Mouse (Mus musculus) neural tube, embryonic 15.5 days (tissue): ENCODE data around the gene Rho. TPM values are rescaled to one million over a fixed set of nuclear protein-coding genes. Genes with fewer than 3 reads are reported as not detected.

ENCODE experiments used
- ATAC-seq: fragments of 200-750 bp; cut with Nextera tagmentation; 2 replicates; pipeline ENCODE4 v1.8.0; 2017; ENCODE audit warnings: mild to moderate bottlenecking, moderate TSS enrichment, moderate library complexity; ENCODE audit not compliant: low FRiP score
- H3K27ac ChIP-seq: fragments of 300-500 bp; sonication (generic); replicated peaks from 2 replicates; pipeline ENCODE4 v1.5.1; 2015; ENCODE audit warnings: mild to moderate bottlenecking, inconsistent platforms
- H3K27me3 ChIP-seq: fragments of 300-500 bp; sonication (generic); replicated peaks from 2 replicates; pipeline ENCODE4 v1.6.1; 2015; ENCODE audit warnings: inconsistent platforms
- H3K36me3 ChIP-seq: fragments of 300-500 bp; sonication (generic); 2 replicates; pipeline ENCODE4 v1.6.1; 2015; ENCODE audit warnings: inconsistent platforms
- H3K4me1 ChIP-seq: fragments of 300-500 bp; sonication (generic); 2 replicates; pipeline ENCODE4 v1.6.1; 2015; ENCODE audit warnings: inconsistent platforms
- H3K4me2 ChIP-seq: fragments of 300-500 bp; sonication (generic); 2 replicates; pipeline ENCODE4 v1.6.1; 2015; ENCODE audit warnings: inconsistent platforms, mild to moderate bottlenecking, moderate library complexity
- H3K4me3 ChIP-seq: fragments of 300-500 bp; sonication (generic); replicated peaks from 2 replicates; pipeline ENCODE4 v1.5.1; 2015; ENCODE audit warnings: mild to moderate bottlenecking, inconsistent platforms
- H3K9ac ChIP-seq: fragments of 300-500 bp; sonication (generic); replicated peaks from 2 replicates; pipeline ENCODE4 v1.6.1; 2015; ENCODE audit warnings: mild to moderate bottlenecking, inconsistent platforms
- H3K9me3 ChIP-seq: fragments of 300-500 bp; sonication (generic); replicated peaks from 2 replicates; pipeline ENCODE4 v1.6.1; 2016; ENCODE audit warnings: inconsistent platforms
- WGBS: fragments of 180-500 bp; shearing (Covaris S2); methylation state at CpG from one replicate; pipeline ENCODE4 v1.1.7; 2015; ENCODE audit warnings: mixed read lengths; 5-methylcytosine and 5-hydroxymethylcytosine counted together
- polyA plus RNA-seq: library from polyadenylated mRNA; unstranded; fragments of >200 nt; fragmentation: Nextera tagmentation; extraction: Ambion mirVana; gene quantifications from 2 replicates; pipeline ENCODE4 v1.2.1, GENCODE M21; 2015

Gene Rho
- polyA plus RNA-seq, 1 experiment from 2014 or later = 2.0 TPM

GRCm38 (mm10) chr6:115938798-115939197 is 7.2 kb downstream of the Rho start:
- H3K4me3 ChIP-seq = no peak overlapping the region
- 81% methylated on average over 1 of the region's 1 CpGs for WGBS
- H3K9ac ChIP-seq = no peak overlapping the region
- no peak for ATAC-seq
- H3K27me3 ChIP-seq = no peaks in the 10 kb centered on the region
- H3K36me3 ChIP-seq = no peaks in the 10 kb centered on the region
- H3K9me3 ChIP-seq = 0 out of 2 replicates have a peak, but pooled peaks cover 4% of the 10 kb centered on the region
- H3K27ac ChIP-seq = no peak overlapping the region
- H3K4me2 ChIP-seq = no peak overlapping the region
- no peaks in the 10 kb centered on the region for H3K4me1 ChIP-seq

DNA sequence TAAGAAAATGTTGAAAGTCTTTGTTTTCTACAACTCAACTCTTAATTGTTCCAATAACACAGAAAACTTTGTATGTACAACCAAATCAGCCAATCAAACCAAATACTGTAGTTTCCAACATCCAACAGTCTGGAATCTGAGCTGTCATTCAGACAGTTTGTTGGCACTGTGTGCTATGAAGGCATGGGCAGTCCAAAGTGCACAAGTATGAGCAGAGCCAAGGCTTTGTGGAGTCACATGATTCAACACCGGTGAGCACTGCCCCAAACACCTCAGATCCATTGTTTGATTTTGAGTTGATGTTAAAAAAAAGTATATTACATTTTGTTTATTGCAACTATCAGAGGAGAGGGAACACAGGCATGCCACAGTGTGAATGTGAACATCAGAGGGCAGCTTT is 9.1 kb downstream of the Rho start:
- H3K9me3 ChIP-seq = 0 out of 2 replicates have a peak, but pooled peaks cover 4% of the 10 kb centered on the region
- 91% methylated on average over 1 of the region's 1 CpGs for WGBS
- ATAC-seq = no peak
- no peak overlapping the region for H3K9ac ChIP-seq
- H3K27me3 ChIP-seq = no peaks in the 10 kb centered on the region
- H3K4me2 ChIP-seq = no peak overlapping the region
- H3K27ac ChIP-seq = no peak overlapping the region
- no peaks in the 10 kb centered on the region for H3K4me1 ChIP-seq
- H3K4me3 ChIP-seq = no peak overlapping the region
- no peaks in the 10 kb centered on the region for H3K36me3 ChIP-seq

DNA sequence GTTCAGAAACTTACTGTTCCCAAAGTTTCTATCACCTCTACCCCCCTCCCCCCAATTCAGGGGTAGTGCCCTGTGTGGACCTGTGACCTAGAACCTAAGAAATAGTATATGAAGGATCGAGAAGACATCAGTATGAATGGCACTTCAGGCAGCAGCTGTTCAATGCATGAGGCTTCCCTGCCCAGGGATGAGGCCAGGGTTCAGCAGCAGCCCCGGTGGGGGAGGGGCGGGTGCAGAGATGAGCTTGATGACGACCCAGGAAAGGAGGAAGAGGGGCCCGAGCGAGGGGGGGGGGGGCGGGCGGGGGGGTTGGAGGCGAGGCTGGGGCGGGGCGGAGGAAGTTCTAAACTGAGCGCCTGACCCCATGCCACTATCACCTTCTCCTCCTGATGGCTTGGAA is 9.6 kb downstream of the Rho start:
- Histone ChIP-seq H3K4me1 (no peaks in the 10 kb centered on the region), H3K36me3 (no peaks in the 10 kb centered on the region), H3K9ac (no peak overlapping the region), H3K4me3 (no peak overlapping the region), H3K27me3 (no peaks in the 10 kb centered on the region), H3K4me2 (no peak overlapping the region), H3K27ac (no peak overlapping the region), H3K9me3 (0 out of 2 replicates have a peak, but pooled peaks cover 4% of the 10 kb centered on the region)
- 7% methylated on average over 6 of the region's 12 CpGs for WGBS
- no peak for ATAC-seq

DNA sequence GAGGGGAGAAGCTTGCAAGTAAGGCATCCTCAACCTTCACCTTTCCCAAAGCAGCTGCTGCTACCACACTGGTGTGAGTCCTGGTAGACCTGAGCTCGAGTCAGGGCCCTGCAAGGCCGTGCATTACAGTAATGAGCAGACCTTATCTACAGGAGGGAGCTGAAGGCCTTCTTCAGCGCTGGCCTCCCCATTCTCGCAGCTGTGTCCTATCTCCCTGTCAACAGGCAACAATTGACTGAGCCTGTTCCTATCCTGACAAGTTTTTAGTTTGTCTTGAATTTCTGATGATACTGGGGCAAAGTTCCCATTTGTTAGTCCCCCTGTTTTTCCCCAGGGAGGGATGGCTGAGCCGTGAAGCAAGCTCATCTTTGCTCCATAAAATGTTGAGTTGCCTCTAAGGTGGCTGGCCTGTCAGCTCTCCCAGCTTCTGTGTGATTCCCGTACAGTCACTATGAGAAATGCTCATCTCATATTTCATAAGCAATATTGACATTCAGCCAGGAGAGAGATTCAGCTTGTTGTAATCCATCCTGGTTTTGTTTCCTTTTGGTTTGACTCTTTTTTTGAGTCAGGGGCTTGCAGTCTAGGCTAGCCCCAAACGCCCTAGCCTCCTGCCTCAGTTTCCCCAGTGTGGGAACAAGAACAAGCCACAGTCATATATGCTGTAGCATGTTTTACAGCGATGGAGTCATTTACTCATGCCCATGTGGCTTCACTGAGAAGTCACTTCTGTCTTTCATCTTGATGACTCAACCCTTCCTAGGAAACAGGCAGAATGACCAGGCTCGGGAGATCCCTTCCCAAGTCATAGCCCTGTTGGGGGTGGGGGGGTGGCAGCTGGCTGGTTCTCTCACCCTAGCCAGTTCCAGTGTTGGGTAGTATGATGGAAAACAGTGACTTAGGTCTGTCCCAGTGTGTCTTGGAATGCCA is 12.2 kb downstream of the Rho start:
- ATAC-seq = no peak
- H3K9ac ChIP-seq = no peak overlapping the region
- H3K4me3 ChIP-seq = no peak overlapping the region
- no peaks in the 10 kb centered on the region for H3K9me3 ChIP-seq
- 80% methylated on average over 9 of the region's 9 CpGs for WGBS
- no peak overlapping the region for H3K27ac ChIP-seq
- H3K4me2 ChIP-seq = no peak overlapping the region
- no peaks in the 10 kb centered on the region for H3K36me3 ChIP-seq
- no peaks in the 10 kb centered on the region for H3K27me3 ChIP-seq
- no peaks in the 10 kb centered on the region for H3K4me1 ChIP-seq

DNA sequence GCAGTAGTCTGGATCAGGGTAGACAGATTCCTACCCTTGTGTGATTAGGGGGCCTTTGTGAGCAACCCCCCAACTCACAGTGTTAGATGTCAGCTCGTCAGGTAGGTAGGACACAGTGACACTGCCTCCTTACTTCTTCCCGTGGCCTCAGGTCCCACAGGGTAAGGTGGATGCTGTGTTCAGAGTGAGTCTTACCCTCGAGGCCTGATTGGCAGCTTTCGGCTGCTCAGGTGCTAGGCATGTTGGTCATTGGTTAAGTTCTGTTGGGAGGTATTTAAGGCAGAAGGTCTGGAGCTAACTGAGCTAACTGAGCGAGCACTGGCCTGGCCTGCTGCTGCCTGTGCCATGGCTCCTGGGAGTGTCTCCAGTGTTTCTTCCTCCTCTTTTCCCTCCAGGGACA is 13.1 kb downstream of the Rho start, which contains the start of gene H1foo:
TSS of gene H1foo (plus strand) at position 301 of the 400 bp plus-strand sequence.
- Histone ChIP-seq H3K27ac (no peak within 1 kb of the TSS), H3K27me3 (no peaks in the 10 kb centered on the region), H3K4me3 (no peak within 1 kb of the TSS), H3K4me1 (no peaks in the 10 kb centered on the region), H3K36me3 (no peaks in the 10 kb centered on the region), H3K9ac (no peak within 1 kb of the TSS), H3K9me3 (no peaks in the 10 kb centered on the region), H3K4me2 (no peak within 1 kb of the TSS)
- 84% methylated on average over 5 of the region's 5 CpGs for WGBS
- ATAC-seq = no peak

DNA sequence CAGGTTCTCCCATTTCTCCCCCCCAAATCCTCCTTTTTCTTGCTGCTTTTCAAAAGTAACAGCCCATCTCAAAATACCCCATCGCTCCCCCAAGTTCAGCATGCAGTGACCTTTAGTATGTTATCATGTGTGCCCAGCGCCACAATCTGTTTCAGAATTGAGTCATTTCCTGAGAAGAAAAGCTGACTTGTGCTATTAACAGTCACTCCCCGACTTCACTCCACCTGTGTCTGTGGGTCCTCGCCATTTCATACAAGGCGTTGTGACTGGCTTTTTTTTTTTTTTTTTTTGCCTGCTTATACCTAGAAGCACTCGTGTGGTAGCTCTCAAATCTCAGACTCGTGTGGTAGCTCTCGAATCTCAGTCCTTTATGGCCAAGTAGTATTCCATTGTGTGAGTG is 14.1 kb downstream of the Rho start:
- no peak overlapping the region for H3K27ac ChIP-seq
- H3K27me3 ChIP-seq = no peaks in the 10 kb centered on the region
- H3K4me3 ChIP-seq = no peak overlapping the region
- 80% methylated on average over 8 of the region's 8 CpGs for WGBS
- H3K4me2 ChIP-seq = no peak overlapping the region
- no peaks in the 10 kb centered on the region for H3K9me3 ChIP-seq
- no peaks in the 10 kb centered on the region for H3K4me1 ChIP-seq
- ATAC-seq = no peak
- H3K36me3 ChIP-seq = no peaks in the 10 kb centered on the region
- no peak overlapping the region for H3K9ac ChIP-seq

- H3K4me3 ChIP-seq = no peak overlapping the region
- ATAC-seq = no peak
- H3K9ac ChIP-seq = no peak overlapping the region
- H3K27ac ChIP-seq = no peak overlapping the region
- H3K36me3 ChIP-seq = no peaks in the 10 kb centered on the region
- 45% methylated on average over 6 of the region's 6 CpGs for WGBS
- H3K4me1 ChIP-seq = no peaks in the 10 kb centered on the region
- H3K9me3 ChIP-seq = no peaks in the 10 kb centered on the region
- H3K27me3 ChIP-seq = no peaks in the 10 kb centered on the region
- H3K4me2 ChIP-seq = no peak overlapping the region
These were observed 14.8 kb downstream of the Rho start for GRCm38 (mm10) chr6:115946389-115946788.

DNA sequence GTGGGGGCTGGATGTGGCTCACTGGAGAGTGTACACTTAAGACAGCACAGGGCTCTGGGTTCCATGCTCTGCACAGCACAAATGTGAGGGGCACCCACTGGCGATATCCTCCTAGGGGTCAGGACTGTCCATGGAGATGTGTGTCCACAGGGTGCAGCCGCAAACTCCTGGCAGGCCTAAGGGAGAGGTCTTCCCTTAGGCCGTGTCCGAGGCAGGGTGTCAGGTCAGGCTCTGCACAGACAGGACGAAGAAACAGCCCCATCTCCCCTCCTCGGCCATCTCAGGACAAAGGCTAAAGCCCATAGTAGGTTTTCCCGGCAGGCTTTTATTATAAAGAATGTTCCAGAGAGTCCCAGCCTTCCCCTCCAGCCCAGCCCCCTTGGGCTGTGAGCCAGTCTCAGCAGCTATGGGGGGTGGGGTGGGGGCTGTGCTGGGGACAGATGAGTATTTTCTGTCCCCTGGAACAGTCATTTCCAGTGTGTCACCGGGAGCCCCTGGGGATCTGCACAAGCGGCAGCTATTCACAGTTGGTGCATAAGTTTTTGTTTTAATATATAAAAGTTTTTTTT is 23.0 kb downstream of the Rho start:
- H3K9ac ChIP-seq = no peak overlapping the region
- H3K27ac ChIP-seq = no peak overlapping the region
- no peaks in the 10 kb centered on the region for H3K36me3 ChIP-seq
- no peak overlapping the region for H3K4me2 ChIP-seq
- no peaks in the 10 kb centered on the region for H3K27me3 ChIP-seq
- H3K4me1 ChIP-seq = peaks cover 12% of the 10 kb centered on the region
- no peak for ATAC-seq
- H3K9me3 ChIP-seq = no peaks in the 10 kb centered on the region
- no peak overlapping the region for H3K4me3 ChIP-seq
- WGBS = 75% methylated on average over 9 of the region's 9 CpGs

DNA sequence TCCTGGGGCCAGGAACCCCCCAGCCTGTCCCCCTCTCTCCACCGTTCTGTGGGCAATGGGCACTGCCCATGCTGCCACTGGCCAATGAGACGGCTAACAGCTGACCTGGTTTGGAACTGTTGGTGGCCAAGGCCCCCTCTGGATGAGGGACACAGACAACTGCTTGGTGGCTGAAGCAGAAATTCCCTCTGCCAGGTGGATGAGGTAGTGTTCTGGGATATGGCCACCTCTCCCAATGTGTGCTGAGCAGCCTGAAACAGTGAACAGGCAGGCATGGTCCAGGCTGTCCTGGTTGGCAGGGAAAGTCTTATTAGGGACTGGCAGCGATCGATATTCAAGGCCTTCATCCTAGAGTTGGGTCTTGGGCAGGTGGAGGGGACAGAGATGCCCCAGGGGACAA is 23.6 kb downstream of the Rho start:
- 89% methylated on average over 4 of the region's 4 CpGs for WGBS
- no peak for ATAC-seq

DNA sequence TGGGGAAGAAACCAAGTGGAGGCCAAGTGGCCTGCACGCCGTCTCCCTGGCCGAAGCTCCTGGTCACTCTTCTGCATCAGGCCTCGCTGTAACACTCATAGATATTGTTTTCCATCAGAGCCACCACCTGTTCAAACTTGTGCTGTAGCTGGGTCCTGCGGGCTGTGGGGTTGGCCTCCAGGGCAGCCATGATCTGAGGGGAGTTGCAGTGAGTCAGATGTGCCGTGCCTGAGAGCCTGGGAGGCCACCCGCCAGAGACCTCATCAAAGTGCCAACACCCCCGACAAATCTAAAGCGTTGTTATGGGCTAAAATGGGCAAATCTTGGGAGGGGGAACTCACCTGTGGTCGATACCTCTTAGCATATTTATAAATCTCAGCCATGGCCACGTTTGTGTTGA is 24.1 kb downstream of the Rho start:
- H3K27me3 ChIP-seq = no peaks in the 10 kb centered on the region
- WGBS = 91% methylated on average over 11 of the region's 11 CpGs
- H3K36me3 ChIP-seq = no peaks in the 10 kb centered on the region
- H3K4me2 ChIP-seq = no peak overlapping the region
- ATAC-seq = no peak
- H3K27ac ChIP-seq = no peak overlapping the region
- H3K9me3 ChIP-seq = no peaks in the 10 kb centered on the region
- H3K9ac ChIP-seq = no peak overlapping the region
- H3K4me3 ChIP-seq = no peak overlapping the region
- peaks cover 12% of the 10 kb centered on the region for H3K4me1 ChIP-seq

More for the DNA sequence above, 23.6 kb downstream of the Rho start:
- H3K9ac ChIP-seq = no peak overlapping the region
- no peaks in the 10 kb centered on the region for H3K9me3 ChIP-seq
- no peak overlapping the region for H3K27ac ChIP-seq
- H3K27me3 ChIP-seq = no peaks in the 10 kb centered on the region
- no peak overlapping the region for H3K4me2 ChIP-seq
- no peak overlapping the region for H3K4me3 ChIP-seq
- H3K36me3 ChIP-seq = no peaks in the 10 kb centered on the region
- peaks cover 12% of the 10 kb centered on the region for H3K4me1 ChIP-seq

- Histone ChIP-seq H3K9me3 (no peaks in the 10 kb centered on the region), H3K27me3 (no peaks in the 10 kb centered on the region), H3K27ac (no peak overlapping the region), H3K9ac (no peak overlapping the region), H3K36me3 (no peaks in the 10 kb centered on the region), H3K4me2 (no peak overlapping the region), H3K4me1 (peaks cover 12% of the 10 kb centered on the region), H3K4me3 (no peak overlapping the region)
- WGBS = 87% methylated on average over 13 of the region's 13 CpGs
- ATAC-seq = peak; percentile 20; the same call in 1 of the 2 replicates
These were observed 24.9 kb downstream of the Rho start for GRCm38 (mm10) chr6:115956418-115956921.
